Mouse (Mus musculus) frontal cortex, adult 2 months (tissue): Measurements from ENCODE around the gene Gpc5. TPM values are rescaled to one million over a fixed set of nuclear protein-coding genes. Genes with fewer than 3 reads are reported as not detected.
"Not testable (repeated sequence)": the region's sequence is repeated elsewhere in the genome, so short reads cannot be mapped to it uniquely, and the experiment has no call there.

ENCODE experiments used
- DNase-seq, 2 experiments: peaks; one replicate each; pipeline ENCODE4 v3.0.0; 2022; ENCODE audit warnings: low spot score in 1 of 2; ENCODE audit errors: extremely low spot score in 1 of 2
- polyA plus RNA-seq: library from polyadenylated mRNA; depleted of rRNA; stranded (reverse); fragments of >200 nt; gene quantifications from 2 replicates; pipeline ENCODE4 v1.2.3, GENCODE M21; 2012; rRNA removed

Gpc5 gene
- polyA plus RNA-seq = 38.9 and 41.0 TPM in 2 replicates

DNA sequence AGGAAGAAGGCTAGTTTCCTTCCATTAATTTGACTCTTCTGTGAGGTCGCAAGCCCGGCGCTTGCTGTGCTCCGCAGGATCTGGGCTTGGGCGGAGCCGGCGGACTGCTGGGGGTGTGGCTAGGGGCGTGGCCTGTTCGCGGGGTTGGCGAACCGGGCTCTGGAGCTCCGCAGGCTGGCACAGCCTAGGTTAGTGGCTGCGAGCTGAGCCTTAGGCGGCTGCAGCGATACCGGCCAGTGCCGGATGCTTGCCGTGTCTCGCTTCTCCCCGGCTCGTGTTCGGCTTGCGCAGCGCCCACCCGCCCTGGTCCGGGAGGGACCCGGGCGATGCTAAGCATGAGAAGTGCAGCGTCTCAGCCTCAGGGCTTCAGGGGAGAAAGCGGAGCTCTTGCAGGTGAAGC lies at the start of gene Gpc5:
Gene Gpc5, plus strand, starts transcription at position 135 of the 400 bp plus-strand sequence.
- peak; percentile 56 to 92 for DNase-seq

DNA sequence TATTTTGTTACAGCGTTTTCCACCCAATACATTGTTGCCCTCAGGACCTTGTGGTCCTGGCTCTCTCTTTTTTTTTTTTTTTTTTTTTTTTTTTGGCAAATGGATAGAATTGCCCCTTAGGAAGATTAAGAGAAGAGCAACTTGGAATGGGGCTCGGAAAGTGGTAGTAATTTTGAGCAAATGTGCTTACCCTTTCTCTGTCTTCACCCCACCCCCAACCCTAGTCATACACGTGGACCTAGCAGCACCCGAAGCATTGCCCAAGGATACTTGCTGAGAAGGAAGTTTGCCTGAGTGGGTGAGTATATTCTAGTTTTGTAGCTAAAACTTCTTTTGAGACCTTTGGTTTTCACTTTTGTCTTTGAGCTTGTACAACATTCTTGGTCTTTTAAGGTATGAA lies 49.4 kb upstream of the Gpc5 start:
- no peak for DNase-seq

DNA sequence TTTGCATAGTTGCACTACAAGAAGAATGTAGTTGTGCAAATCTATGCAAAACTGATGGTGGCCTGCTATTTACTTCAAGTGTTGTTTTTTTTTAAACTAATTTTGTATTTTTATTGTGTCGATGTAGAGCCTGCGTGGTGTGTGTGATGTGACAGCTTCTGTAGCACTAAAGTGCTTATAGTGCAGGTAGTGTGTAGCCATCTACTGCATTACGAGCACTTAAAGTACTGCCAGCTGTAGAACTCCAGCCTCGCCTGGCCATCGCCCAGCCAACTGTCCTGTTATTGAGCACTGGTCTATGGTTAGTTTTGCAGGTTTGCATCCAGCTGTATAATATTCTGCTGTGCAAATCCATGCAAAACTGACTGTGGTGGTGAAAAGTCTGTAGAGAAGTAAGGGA lies 48.0 kb upstream of the Gpc5 start:
- no peak for DNase-seq

DNA sequence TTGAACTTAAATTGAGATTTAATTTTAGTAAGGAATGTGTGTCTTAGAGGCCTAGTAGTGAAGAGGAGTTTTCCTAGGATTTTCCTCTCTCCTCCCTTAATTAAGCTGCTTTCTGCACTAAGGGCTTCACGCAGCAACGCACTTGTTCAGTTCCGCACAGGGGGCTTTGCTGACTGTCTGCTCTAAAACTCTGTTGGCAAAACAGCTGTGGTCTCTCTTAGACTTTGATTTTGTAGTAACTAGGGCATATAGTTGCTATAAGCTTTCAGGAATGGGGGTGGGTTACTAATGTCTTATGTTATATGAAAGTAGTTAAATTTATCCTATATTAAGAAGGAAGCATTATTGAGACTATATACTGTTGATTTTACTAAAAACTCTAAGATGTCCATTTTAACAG lies 46.3 kb upstream of the Gpc5 start:
- DNase-seq = no peak

DNA sequence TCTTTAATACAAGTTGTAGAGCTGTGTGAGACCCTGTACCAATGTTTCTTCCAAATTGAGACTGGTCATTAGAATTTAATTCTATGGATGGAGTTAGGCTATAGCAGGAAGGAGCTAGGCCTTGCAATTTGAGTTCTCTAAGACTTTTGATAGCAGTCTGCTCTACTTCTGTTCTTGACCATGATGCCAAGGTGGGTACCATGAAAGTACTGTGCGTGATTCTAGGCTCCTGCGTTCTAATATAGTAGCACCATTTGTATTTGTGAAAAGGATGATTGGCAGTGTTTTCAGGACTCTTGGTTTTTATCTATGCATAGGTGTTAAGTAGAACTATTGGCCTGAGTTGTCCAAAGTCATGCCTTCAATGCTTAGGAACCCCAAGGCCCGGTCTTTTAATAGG lies 44.7 kb upstream of the Gpc5 start:
- no peak for DNase-seq

DNA sequence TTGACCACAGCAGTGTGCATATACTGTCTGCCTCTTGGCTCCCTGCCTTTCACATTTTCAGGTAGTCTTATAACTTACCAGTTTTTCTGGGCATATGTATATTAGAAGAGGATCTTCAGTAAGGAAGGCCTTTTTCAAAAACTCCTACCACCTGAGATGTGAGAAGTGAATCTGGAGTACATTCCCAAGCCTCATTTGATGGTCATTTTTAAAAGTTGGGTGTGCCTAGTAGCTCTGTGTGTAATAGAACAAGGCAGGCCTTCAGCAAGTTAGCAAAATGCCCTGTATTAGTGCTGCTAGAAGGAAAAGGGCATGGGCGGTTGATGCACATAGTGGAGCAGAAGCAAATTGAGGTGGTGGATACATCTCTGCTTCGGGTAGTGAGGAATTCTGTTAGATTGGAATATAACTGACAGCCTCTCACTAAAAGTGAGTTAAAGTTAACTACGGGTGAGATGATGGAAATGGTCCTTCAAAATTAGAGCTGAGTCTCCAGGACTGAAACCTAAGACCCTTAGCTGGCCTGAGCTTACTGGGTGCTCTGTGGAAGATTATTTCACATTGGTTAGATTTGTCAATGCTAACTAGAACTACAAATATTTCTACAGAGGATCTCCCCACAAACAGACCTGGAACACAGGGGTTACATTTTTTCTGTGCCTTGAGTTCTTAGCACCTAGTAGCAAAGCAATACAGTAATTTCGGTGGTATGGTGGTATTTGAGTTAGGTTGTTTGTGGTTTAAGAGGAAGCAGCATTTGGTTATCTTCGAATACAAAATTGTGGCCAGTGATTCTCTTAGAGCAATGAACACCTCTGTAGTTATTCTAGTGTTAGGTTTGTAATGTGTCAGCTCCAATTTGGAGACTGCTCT lies 43.8 kb upstream of the Gpc5 start:
- DNase-seq = no peak

DNA sequence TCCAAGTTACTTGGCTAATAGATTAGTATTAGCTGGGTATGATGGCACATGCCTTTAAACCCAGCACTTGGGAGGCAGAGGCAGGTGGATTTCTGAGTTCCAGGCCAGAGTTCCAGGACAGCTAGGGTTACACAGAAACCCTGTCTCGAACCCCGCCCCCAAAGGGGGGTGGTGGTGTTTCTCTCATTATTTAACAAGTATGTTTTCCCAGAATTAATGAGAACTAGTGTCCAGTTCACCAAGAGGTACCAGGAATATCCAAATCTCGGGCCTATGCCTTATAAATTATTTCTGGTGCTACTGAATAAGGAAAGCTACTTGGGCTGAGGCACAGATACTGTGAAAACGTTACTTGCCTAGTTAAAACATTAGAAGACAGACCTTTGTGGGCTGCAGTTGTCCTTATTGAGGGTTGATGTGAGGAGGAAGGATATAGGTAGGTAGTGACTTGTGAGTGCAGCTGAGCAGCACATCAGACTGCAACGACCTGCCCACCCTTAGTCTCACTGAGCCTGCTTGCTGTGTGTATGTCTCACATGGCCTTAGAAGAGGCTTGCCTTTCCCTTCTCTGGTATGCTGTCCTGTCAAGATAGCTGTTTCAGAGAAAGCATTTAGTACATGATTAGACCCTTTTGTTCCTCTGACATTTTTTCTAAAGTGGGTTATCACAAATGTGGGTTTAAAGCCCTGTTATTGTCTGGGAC lies 43.0 kb upstream of the Gpc5 start:
- DNase-seq = no peak

DNA sequence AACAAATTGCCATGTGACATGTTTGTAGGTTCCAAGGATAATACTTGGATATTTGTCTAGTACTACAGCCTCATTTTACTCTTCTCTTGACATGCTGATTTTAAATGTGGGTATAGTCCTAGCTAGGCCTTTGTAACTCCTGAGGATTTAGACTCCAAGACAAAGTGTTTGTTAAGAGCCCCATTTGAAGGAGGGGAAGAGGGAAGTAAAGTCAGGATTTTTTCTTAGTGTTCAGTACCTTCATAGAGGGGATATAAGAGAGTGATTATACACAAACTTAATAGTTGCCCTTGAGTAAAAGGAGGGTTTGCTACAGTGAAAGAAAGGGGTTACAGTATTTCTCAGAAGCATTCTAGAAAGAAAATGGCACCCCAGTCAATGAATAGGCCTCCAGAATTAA lies 42.2 kb upstream of the Gpc5 start:
- DNase-seq = no peak

DNA sequence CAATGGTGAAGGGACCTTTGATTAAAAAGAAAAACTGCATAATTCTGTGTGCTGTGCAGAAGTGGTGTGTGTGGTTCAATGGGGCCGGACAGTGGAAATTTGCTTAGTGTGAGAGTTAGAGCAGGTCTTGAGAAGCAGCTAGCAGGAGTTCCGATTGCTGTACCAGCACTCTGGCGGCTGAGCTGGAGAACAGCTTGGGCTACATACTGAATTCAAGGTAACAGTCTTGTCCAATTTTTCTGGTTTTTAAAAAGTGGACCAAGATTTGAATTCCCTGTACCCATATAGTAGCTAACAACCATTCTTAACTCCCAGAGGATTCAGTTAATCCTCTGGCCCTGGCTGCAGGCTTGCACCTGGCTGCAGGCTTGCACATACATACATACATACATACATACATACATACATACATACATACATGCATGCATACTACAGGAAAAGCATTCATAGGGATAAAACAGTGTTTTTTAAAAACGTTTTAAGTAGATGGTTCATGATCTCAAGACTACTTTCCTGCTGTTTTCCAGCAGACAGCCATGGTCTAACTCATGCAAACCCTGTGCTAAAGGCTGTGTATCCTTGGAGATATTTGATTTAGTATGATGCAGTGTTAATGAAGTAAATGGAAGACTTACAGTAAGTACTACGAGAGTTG lies 40.8 kb upstream of the Gpc5 start:
- DNase-seq = no peak

DNA sequence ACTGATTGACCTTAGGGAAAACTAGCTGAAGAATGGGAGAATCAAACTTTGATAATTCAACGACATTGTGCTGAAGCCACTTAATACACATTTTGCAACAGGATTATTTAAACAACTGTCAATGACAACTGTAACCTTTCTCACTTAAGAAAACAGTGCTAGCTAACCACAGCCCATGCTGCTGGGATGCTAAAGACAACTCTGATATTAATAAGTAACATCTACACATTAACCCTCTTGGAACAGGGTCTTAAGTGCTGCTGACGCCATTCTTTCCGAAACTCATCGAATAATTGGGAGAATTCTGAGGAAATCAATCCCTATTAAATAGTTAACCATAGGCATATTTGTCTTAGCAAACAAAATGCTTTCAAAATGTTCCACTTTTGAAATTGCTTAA lies 39.6 kb upstream of the Gpc5 start:
- no peak for DNase-seq

DNA sequence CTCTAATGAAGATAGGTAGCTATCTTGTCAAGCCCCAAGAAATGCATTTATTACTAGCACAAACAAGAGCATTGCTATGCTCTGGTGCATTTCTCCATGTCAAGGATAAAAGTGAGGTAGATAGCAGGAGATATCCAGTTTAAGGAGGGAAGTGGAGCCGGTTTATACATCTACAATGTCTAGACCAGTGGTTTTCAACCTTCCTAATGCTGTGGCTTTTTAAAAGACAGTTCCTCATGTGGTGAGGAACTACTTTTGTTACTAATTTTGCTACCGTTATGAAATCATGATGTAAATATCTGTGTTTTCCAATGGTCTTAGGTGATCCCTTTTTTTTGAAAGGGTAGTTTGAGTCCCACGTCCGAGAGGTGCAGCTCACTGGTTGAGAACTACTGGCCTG lies 37.8 kb upstream of the Gpc5 start:
- no peak for DNase-seq

DNA sequence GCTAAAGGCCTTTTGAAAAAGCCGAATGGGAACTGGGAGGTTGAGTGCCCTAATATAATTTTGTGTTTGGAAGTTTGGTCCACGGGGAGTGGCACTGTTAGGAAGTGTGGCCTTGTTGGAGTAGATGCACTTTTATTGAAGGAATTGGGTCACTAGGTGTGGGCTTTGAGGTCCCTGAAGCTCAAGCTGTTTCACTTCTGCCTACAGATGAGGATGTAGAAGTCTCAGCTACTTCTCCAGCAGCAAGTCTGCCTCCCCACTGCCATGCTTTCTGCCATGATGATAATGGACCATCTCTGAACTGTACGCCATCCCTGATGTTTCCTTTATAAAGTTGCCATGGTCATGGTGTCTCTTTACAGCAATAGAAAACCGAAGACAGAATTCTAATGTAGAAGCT lies 34.5 kb upstream of the Gpc5 start:
- no peak for DNase-seq

DNA sequence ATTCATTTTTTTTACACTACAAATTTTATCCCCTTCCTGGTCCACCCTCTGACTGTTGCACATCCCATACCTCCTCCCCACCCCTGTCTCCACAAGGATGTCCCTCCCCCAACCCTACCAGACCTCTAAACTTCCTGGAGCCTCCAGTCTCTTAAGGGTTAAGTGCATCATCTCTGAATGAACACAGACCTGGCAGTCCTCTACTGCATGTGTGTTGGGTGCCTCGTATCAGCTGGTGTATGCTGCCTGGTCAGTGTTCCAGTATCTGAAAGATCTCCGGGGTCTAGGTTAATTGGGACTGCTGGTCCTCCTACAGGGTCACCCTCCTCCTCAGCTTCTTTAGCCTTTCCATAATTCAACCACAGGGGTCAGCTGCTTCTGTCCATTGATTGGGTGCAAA lies 25.9 kb upstream of the Gpc5 start:
- DNase-seq = not testable (repeated sequence)

DNA sequence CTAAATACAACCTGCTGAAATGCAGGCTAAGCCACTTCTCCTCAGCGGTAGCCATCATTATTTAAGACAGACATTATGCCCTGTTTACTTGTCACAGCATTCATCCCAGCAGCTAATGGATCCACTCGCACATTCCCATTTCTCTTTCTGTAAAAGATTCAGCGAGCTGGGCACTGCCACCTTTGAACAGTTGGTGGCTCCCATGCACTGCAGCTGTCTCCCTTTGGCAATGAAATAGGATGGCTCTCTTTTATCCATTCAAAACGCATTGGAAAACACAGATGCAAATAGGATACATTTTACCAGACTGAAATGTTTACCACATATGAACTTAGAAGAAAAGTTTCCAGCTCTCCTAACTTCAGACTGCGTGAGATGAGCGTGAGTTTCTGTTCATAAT lies 21.5 kb upstream of the Gpc5 start:
- DNase-seq = peak; percentile 18 to 80

DNA sequence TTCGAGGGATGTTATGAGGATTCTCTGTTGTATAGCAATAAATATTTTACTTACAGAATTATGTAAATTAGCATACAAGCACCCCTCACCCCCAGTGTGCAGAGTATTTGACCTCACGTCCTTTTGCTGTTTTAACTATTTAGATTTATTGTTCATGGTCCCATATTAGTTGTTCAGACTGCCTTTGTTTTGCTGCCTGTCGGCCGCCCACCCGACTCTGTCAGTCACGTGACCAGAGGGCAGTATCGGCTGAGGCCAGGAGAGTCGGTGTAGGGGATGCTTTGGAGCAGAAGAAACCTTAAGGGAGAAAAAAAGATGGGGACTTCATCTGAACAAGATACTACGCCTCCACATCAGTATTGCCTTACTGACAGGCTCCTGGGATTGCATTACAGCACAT lies 14.7 kb upstream of the Gpc5 start:
- no peak for DNase-seq

DNA sequence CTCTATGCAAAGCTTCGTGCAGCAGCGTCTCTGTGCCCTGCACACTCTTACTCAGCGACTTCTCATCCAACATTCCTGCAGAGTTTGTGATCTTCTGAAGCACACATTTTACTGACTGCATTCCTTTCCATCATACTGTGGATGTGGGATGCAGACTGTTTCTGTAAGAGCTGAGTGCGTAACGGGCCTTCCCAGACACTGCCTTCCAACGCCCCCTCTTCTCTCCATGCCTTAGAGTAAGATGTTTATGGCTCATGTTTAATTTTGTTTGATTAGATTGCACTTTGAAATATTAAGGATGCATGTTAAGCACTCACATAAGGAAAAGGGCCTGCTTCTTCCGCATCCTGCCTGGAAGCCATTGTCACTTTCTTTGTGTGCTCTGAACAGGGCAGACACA lies 14.0 kb upstream of the Gpc5 start:
- DNase-seq = no peak

DNA sequence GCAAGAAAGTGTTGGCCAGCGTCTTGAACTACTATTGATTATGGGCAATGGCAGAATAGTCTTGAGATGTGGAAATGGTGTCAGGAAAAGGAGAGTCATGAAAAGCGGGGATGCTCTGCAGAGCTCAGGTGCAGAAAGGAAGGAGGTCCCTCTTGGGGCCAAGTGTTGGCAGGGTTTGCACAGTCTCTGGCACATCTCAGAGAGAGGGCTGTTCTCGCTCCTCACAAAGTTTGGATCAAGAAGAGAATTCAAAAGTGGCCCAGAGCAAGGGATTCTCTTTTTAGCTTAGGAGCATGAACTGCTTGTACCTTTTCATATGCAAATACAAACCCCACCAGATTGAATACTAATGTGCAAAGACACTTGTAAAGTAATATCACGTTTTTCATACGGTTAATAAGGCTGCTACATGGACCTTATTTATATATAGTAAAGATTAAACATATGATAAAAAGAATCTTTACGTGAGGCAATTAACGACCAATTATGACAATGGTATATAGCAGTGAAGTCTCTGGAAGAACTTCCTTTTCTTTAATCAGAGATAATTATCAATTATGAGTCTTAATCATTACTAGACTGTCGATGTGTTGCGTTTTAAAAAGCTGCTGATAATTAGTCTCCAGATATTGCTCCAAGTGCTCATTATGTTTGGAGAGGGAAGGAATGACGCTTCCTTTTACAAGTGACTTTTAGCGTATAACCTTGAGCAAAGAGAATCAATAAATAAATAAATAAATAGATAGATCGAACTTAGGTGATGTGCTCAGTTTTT lies 10.1 kb upstream of the Gpc5 start:
- DNase-seq = no peak

DNA sequence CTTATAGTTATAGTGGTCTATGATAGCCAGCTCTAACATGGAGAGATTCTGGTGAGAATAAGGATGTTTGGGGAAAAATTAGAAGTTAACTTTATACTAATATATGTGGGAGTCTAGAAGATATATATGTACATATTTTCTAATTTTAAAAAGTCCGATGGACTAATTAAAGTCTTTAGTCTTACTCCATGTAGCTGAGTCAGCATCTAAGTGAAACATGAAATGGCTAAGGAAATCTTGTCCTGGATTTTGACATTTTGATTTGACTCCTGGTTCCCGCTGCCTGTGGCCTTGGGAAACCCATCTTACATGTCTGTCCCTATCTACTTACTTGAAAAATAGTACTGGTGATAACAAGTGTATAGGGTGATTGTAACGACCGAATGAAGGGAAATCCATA lies 1.5 kb upstream of the Gpc5 start:
- DNase-seq = no peak

DNA sequence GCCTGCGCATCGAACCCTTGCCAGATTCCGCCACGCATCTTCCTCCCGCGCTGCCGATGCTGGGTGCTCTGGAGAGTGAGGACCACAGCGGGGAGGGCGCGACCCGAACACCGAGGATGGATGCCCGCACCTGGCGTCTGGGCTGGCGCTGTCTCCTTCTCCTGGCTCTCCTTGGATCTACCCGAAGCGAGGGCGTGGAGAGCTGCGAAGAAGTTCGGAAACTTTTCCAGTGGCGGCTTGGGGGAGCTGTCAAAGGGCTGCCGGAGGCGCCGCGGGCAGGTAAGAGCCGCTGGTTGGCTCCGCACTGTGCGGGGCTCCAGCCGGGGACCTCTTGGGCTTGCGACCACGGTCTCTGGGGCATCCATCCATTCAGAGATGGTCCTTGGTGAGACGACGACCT lies 495 bp downstream of the Gpc5 start:
- peak in 1 of 2 experiments; percentile 47 for DNase-seq

DNA sequence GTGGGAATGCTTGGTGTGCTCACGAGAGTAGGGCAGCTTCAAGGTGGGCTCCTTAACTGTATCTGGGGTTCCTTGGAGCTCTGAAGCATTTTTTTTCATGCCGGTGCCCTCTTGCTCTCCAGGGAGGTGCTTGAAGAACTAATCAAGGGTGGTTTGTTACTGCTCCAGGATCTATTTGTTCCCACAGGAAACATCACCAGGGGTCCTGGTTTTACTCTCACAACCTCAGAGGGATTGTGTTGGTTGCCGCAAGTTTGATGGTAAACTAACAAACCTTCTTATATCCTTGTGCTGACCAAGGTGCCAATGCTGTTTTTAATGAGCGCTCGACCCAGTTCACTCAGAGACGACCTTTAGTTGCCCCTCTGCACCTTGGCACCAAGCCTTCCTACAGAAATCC lies 937 bp downstream of the Gpc5 start:
- DNase-seq = no peak
